Mouse (Mus musculus) intestine, embryonic 15.5 days (tissue): ENCODE data around the gene Arhgap24. TPM values are rescaled to one million over a fixed set of nuclear protein-coding genes. Genes with fewer than 3 reads are reported as not detected.

Experiments used
- ATAC-seq: fragments of 200-750 bp; cut with Nextera tagmentation; 2 replicates; pipeline ENCODE4 v1.8.0; 2017; ENCODE audit warnings: moderate TSS enrichment, moderate library complexity
- H3K27ac ChIP-seq: fragments of 300-500 bp; sonication (generic); 2 replicates; pipeline ENCODE4 v1.5.1; 2015; ENCODE audit warnings: mild to moderate bottlenecking, inconsistent platforms
- H3K27me3 ChIP-seq: fragments of 300-500 bp; sonication (generic); replicated peaks from 2 replicates; pipeline ENCODE4 v1.6.1; 2015; ENCODE audit warnings: inconsistent platforms
- H3K36me3 ChIP-seq: fragments of 300-500 bp; sonication (generic); 2 replicates; pipeline ENCODE4 v1.6.1; 2015; ENCODE audit warnings: inconsistent platforms
- H3K4me1 ChIP-seq: fragments of 300-500 bp; sonication (generic); replicated peaks from 2 replicates; pipeline ENCODE4 v1.6.1; 2015; ENCODE audit warnings: inconsistent platforms
- H3K4me2 ChIP-seq: fragments of 300-500 bp; sonication (generic); replicated peaks from 2 replicates; pipeline ENCODE4 v1.6.1; 2015; ENCODE audit warnings: mild to moderate bottlenecking, inconsistent platforms
- H3K4me3 ChIP-seq: fragments of 300-500 bp; sonication (generic); replicated peaks from 2 replicates; pipeline ENCODE4 v1.5.1; 2015; ENCODE audit warnings: inconsistent platforms
- H3K9ac ChIP-seq: fragments of 300-500 bp; sonication (generic); 2 replicates; pipeline ENCODE4 v1.6.1; 2015; ENCODE audit warnings: inconsistent platforms
- H3K9me3 ChIP-seq: fragments of 300-500 bp; sonication (generic); 2 replicates; pipeline ENCODE4 v1.6.1; 2016; ENCODE audit warnings: inconsistent platforms
- WGBS: fragments of 180-500 bp; shearing (Covaris S2); methylation state at CpG from one replicate; pipeline ENCODE4 v1.1.7; 2015; 5-methylcytosine and 5-hydroxymethylcytosine counted together
- polyA plus RNA-seq: library from polyadenylated mRNA; unstranded; fragments of >200 nt; fragmentation: Nextera tagmentation; extraction: Ambion mirVana; gene quantifications from 2 replicates; pipeline ENCODE4 v1.2.1, GENCODE M21; 2015

Arhgap24 gene
- polyA plus RNA-seq, 1 experiment from 2014 or later = 12.0 TPM

GRCm38 (mm10) chr5:102791273-102791672, 310.1 kb downstream of the Arhgap24 start:
- 58% methylated on average over 4 of the region's 4 CpGs for WGBS
- H3K27me3 ChIP-seq = no peaks in the 10 kb centered on the region
- no peaks in the 10 kb centered on the region for H3K4me1 ChIP-seq
- H3K36me3 ChIP-seq = no peaks in the 10 kb centered on the region
- H3K4me2 ChIP-seq = no peak overlapping the region
- H3K4me3 ChIP-seq = no peak overlapping the region
- H3K9ac ChIP-seq = no peak overlapping the region
- H3K9me3 ChIP-seq = no peaks in the 10 kb centered on the region
- no peak overlapping the region for H3K27ac ChIP-seq
- ATAC-seq = no peak

- H3K9ac ChIP-seq = no peak overlapping the region
- no peak for ATAC-seq
- no peak overlapping the region for H3K27ac ChIP-seq
- 79% methylated on average over 11 of the region's 11 CpGs for WGBS
- H3K36me3 ChIP-seq = no peaks in the 10 kb centered on the region
- H3K9me3 ChIP-seq = no peaks in the 10 kb centered on the region
- no peak overlapping the region for H3K4me2 ChIP-seq
- H3K27me3 ChIP-seq = no peaks in the 10 kb centered on the region
- no peaks in the 10 kb centered on the region for H3K4me1 ChIP-seq
- H3K4me3 ChIP-seq = no peak overlapping the region
Measured at GRCm38 (mm10) chr5:102793536-102793935, 312.3 kb downstream of the Arhgap24 start.

- no peak overlapping the region for H3K9ac ChIP-seq
- no peaks in the 10 kb centered on the region for H3K36me3 ChIP-seq
- ATAC-seq = peak; percentile 86
- no peak overlapping the region for H3K4me2 ChIP-seq
- no peak overlapping the region for H3K4me3 ChIP-seq
- no peak overlapping the region for H3K27ac ChIP-seq
- no peaks in the 10 kb centered on the region for H3K9me3 ChIP-seq
- no peaks in the 10 kb centered on the region for H3K4me1 ChIP-seq
- no peaks in the 10 kb centered on the region for H3K27me3 ChIP-seq
- WGBS = 64% methylated on average over 3 of the region's 3 CpGs
Measured at GRCm38 (mm10) chr5:102801469-102801868, 320.3 kb downstream of the Arhgap24 start.

GRCm38 (mm10) chr5:102802833-102803232, 321.6 kb downstream of the Arhgap24 start:
- Histone ChIP-seq H3K4me3 (no peak overlapping the region), H3K27ac (no peak overlapping the region), H3K4me1 (no peaks in the 10 kb centered on the region), H3K27me3 (no peaks in the 10 kb centered on the region), H3K4me2 (no peak overlapping the region), H3K9ac (no peak overlapping the region), H3K9me3 (no peaks in the 10 kb centered on the region), H3K36me3 (no peaks in the 10 kb centered on the region)
- ATAC-seq = no peak
- 82% methylated on average over 6 of the region's 6 CpGs for WGBS

GRCm38 (mm10) chr5:102803675-102804074, 322.5 kb downstream of the Arhgap24 start:
- Histone ChIP-seq H3K27me3 (no peaks in the 10 kb centered on the region), H3K4me1 (no peaks in the 10 kb centered on the region), H3K9me3 (no peaks in the 10 kb centered on the region), H3K4me2 (no peak overlapping the region), H3K27ac (no peak overlapping the region), H3K9ac (no peak overlapping the region), H3K4me3 (no peak overlapping the region), H3K36me3 (no peaks in the 10 kb centered on the region)
- 34% methylated on average over 4 of the region's 4 CpGs for WGBS
- no peak for ATAC-seq

GRCm38 (mm10) chr5:102807518-102807917, 326.3 kb downstream of the Arhgap24 start:
- no peak for ATAC-seq
- Histone ChIP-seq H3K36me3 (no peaks in the 10 kb centered on the region), H3K27me3 (no peaks in the 10 kb centered on the region), H3K4me3 (no peak overlapping the region), H3K4me2 (no peak overlapping the region), H3K4me1 (no peaks in the 10 kb centered on the region), H3K27ac (no peak overlapping the region), H3K9ac (no peak overlapping the region), H3K9me3 (no peaks in the 10 kb centered on the region)

GRCm38 (mm10) chr5:102810366-102810957, 329.3 kb downstream of the Arhgap24 start:
- H3K4me2 ChIP-seq = no peak overlapping the region
- H3K9ac ChIP-seq = no peak overlapping the region
- H3K4me1 ChIP-seq = no peaks in the 10 kb centered on the region
- WGBS = 61% methylated on average over 7 of the region's 7 CpGs
- ATAC-seq = no peak
- H3K27ac ChIP-seq = no peak overlapping the region
- H3K36me3 ChIP-seq = no peaks in the 10 kb centered on the region
- H3K27me3 ChIP-seq = no peaks in the 10 kb centered on the region
- no peak overlapping the region for H3K4me3 ChIP-seq
- H3K9me3 ChIP-seq = no peaks in the 10 kb centered on the region

- Histone ChIP-seq H3K4me1 (no peaks in the 10 kb centered on the region), H3K36me3 (no peaks in the 10 kb centered on the region), H3K27me3 (no peaks in the 10 kb centered on the region), H3K27ac (no peak overlapping the region), H3K9ac (no peak overlapping the region), H3K4me2 (no peak overlapping the region), H3K4me3 (no peak overlapping the region), H3K9me3 (no peaks in the 10 kb centered on the region)
- 41% methylated on average over 3 of the region's 3 CpGs for WGBS
- no peak for ATAC-seq
Measured at GRCm38 (mm10) chr5:102813271-102813670, 332.1 kb downstream of the Arhgap24 start.

GRCm38 (mm10) chr5:102817641-102818040, 336.4 kb downstream of the Arhgap24 start:
- 62% methylated on average over 7 of the region's 7 CpGs for WGBS
- ATAC-seq = peak; percentile 82

GRCm38 (mm10) chr5:102825538-102825937, 344.3 kb downstream of the Arhgap24 start:
- Histone ChIP-seq H3K27ac (no peak overlapping the region), H3K36me3 (no peaks in the 10 kb centered on the region), H3K4me3 (no peak overlapping the region), H3K9ac (no peak overlapping the region), H3K4me2 (no peak overlapping the region), H3K27me3 (no peaks in the 10 kb centered on the region), H3K4me1 (no peaks in the 10 kb centered on the region), H3K9me3 (no peaks in the 10 kb centered on the region)
- no peak for ATAC-seq
- 65% methylated on average over 8 of the region's 8 CpGs for WGBS

More at GRCm38 (mm10) chr5:102817641-102818040, 336.4 kb downstream of the Arhgap24 start:
- H3K4me3 ChIP-seq = no peak overlapping the region
- H3K27ac ChIP-seq = no peak overlapping the region
- no peaks in the 10 kb centered on the region for H3K27me3 ChIP-seq
- H3K36me3 ChIP-seq = no peaks in the 10 kb centered on the region
- no peak overlapping the region for H3K4me2 ChIP-seq
- no peaks in the 10 kb centered on the region for H3K4me1 ChIP-seq
- no peaks in the 10 kb centered on the region for H3K9me3 ChIP-seq
- H3K9ac ChIP-seq = no peak overlapping the region

GRCm38 (mm10) chr5:102839071-102839470, 357.9 kb downstream of the Arhgap24 start:
- no peaks in the 10 kb centered on the region for H3K36me3 ChIP-seq
- H3K4me1 ChIP-seq = no peaks in the 10 kb centered on the region
- no peak overlapping the region for H3K27ac ChIP-seq
- no peak overlapping the region for H3K9ac ChIP-seq
- no peaks in the 10 kb centered on the region for H3K27me3 ChIP-seq
- ATAC-seq = no peak
- WGBS = 62% methylated on average over 4 of the region's 4 CpGs
- H3K4me3 ChIP-seq = no peak overlapping the region
- no peak overlapping the region for H3K4me2 ChIP-seq
- no peaks in the 10 kb centered on the region for H3K9me3 ChIP-seq

- Histone ChIP-seq H3K36me3 (no peaks in the 10 kb centered on the region), H3K9me3 (no peaks in the 10 kb centered on the region), H3K9ac (no peak overlapping the region), H3K4me1 (0 out of 2 replicates have a peak, but pooled peaks cover 9% of the 10 kb centered on the region), H3K4me2 (peak overlapping the region; percentile 87; the same call in 1 of the 2 replicates), H3K4me3 (no peak overlapping the region), H3K27ac (no peak overlapping the region), H3K27me3 (no peaks in the 10 kb centered on the region)
- ATAC-seq = peak; percentile 86
- WGBS = 37% methylated on average over 5 of the region's 5 CpGs
Measured at GRCm38 (mm10) chr5:102843934-102844709, 362.9 kb downstream of the Arhgap24 start.
